Mouse (Mus musculus) liver, embryonic 14.5 days (tissue): ENCODE measurements around the gene Klhl2. TPM values are rescaled to one million over a fixed set of nuclear protein-coding genes. Genes with fewer than 3 reads are reported as not detected.

Source experiments
- ATAC-seq: fragments of 200-750 bp; cut with Nextera tagmentation; 2 replicates; pipeline ENCODE4 v1.8.0; 2017; ENCODE audit warnings: moderate number of reproducible peaks, mild to moderate bottlenecking, moderate library complexity; ENCODE audit not compliant: insufficient read depth
- DNase-seq, 3 experiments: peaks; one replicate each; pipeline ENCODE4 v3.0.0-alpha.2; 2012 to 2013; ENCODE audit warnings: low read depth in 3 of 3, low spot score in 3 of 3
- H3K27ac ChIP-seq: fragments of 300-500 bp; sonication (generic); 2 replicates; pipeline ENCODE4 v1.5.1; 2014; ENCODE audit warnings: moderate library complexity, mild to moderate bottlenecking, control low read depth, inconsistent platforms
- H3K27me3 ChIP-seq: fragments of 300-500 bp; sonication (generic); 2 replicates; pipeline ENCODE4 v1.6.1; 2014; ENCODE audit warnings: mild to moderate bottlenecking, low read length, moderate library complexity; ENCODE audit not compliant: control insufficient read depth, insufficient read depth
- H3K36me3 ChIP-seq: fragments of 300-500 bp; sonication (generic); replicated peaks from 2 replicates; pipeline ENCODE4 v1.6.1; 2014; ENCODE audit warnings: low read depth; ENCODE audit not compliant: control insufficient read depth, insufficient read depth
- H3K4me1 ChIP-seq, 2 experiments: fragments of 200-500 bp in 1 of 2; fragments of 300-500 bp in 1 of 2; sonication (generic) in 1 of 2; replicated peaks; 2 replicates each; pipeline ENCODE4 v1.6.1; 2012 to 2014; ENCODE audit warnings: antibody characterized with exemption in 1 of 2, inconsistent platforms in 1 of 2, low read length in 1 of 2; ENCODE audit not compliant: control insufficient read depth in 2 of 2, insufficient read depth in 2 of 2
- H3K4me2 ChIP-seq: fragments of 300-500 bp; sonication (generic); 2 replicates; pipeline ENCODE4 v1.6.1; 2014; ENCODE audit warnings: low read depth, mild to moderate bottlenecking, control low read depth, moderate library complexity
- H3K4me3 ChIP-seq, 2 experiments: fragments of 200-500 bp in 1 of 2; fragments of 300-500 bp in 1 of 2; sonication (generic) in 1 of 2; 2 replicates each; pipeline ENCODE4 v1.5.1; 2012 to 2014; ENCODE audit warnings: low read depth in 2 of 2, low read length in 2 of 2, mild to moderate bottlenecking in 2 of 2, control low read depth in 1 of 2, inconsistent platforms in 1 of 2, moderate library complexity in 1 of 2; ENCODE audit not compliant: insufficient read depth in 1 of 2
- H3K9ac ChIP-seq: fragments of 300-500 bp; sonication (generic); replicated peaks from 2 replicates; pipeline ENCODE4 v1.6.1; 2014; ENCODE audit warnings: mild to moderate bottlenecking, control low read depth, moderate library complexity
- H3K9me3 ChIP-seq: fragments of 300-500 bp; sonication (generic); 2 replicates; pipeline ENCODE4 v1.6.1; 2016; ENCODE audit warnings: low read length, mixed read lengths; ENCODE audit not compliant: control insufficient read depth
- CTCF ChIP-seq: IDR thresholded peaks from 2 replicates; pipeline ENCODE4 v1.5.1; 2016; ENCODE audit warnings: antibody characterized with exemption, low read depth, control low read depth
- EP300 ChIP-seq: IDR thresholded peaks from 2 replicates; pipeline ENCODE4 v1.6.1; 2016; ENCODE audit warnings: antibody characterized with exemption, low read depth
- WGBS: fragments of 180-500 bp; shearing (Covaris S2); extraction: QIAGEN DNeasy Blood & Tissue Kit; methylation state at CpG from one replicate; pipeline ENCODE4 v1.1.7; 2014; ENCODE audit not compliant: insufficient replicate concordance; 5-methylcytosine and 5-hydroxymethylcytosine counted together
- polyA plus RNA-seq, 2 experiments: library from polyadenylated mRNA; depleted of rRNA in 1 of 2; stranded (reverse) in 1 of 2; unstranded in 1 of 2; fragments of >200 nt; fragmentation: Nextera tagmentation in 1 of 2; extraction: Ambion mirVana in 1 of 2; gene quantifications; 2 replicates each; pipeline versions ENCODE4 v1.2.1 to v1.2.3; 2012 to 2014

The Klhl2 gene
- polyA plus RNA-seq, 2 experiments = 2.7 to 3.4 TPM

GRCm38 (mm10) chr8:64871469-64872165 is 21.8 kb upstream of the Klhl2 start:
- no peak overlapping the region for H3K9ac ChIP-seq
- 37% methylated on average over 12 of the region's 12 CpGs for WGBS
- ATAC-seq = no peak
- no peak overlapping the region for H3K4me2 ChIP-seq
- H3K4me1 ChIP-seq = no peaks in the 10 kb centered on the region
- H3K4me3 ChIP-seq = no peak overlapping the region
- H3K9me3 ChIP-seq = no peaks in the 10 kb centered on the region
- no peaks in the 10 kb centered on the region for H3K27me3 ChIP-seq
- H3K36me3 ChIP-seq = no peaks in the 10 kb centered on the region
- no peak for TF ChIP-seq CTCF
- TF ChIP-seq EP300 = no peak
- H3K27ac ChIP-seq = no peak overlapping the region
- DNase-seq = no peak

GRCm38 (mm10) chr8:64870218-64870617 is 20.4 kb upstream of the Klhl2 start:
- Histone ChIP-seq H3K36me3 (no peaks in the 10 kb centered on the region), H3K4me2 (no peak overlapping the region), H3K9me3 (no peaks in the 10 kb centered on the region), H3K4me3 (no peak overlapping the region), H3K27ac (no peak overlapping the region), H3K4me1 (no peaks in the 10 kb centered on the region), H3K27me3 (no peaks in the 10 kb centered on the region), H3K9ac (no peak overlapping the region)
- WGBS = 25% methylated on average over 2 of the region's 2 CpGs
- TF ChIP-seq CTCF (no peak), EP300 (no peak)
- ATAC-seq (no peak), DNase-seq (no peak)

- H3K9ac ChIP-seq = peak overlapping the region; percentile 31
- H3K4me2 ChIP-seq = peak overlapping the region; percentile 81
- H3K9me3 ChIP-seq = no peaks in the 10 kb centered on the region
- peaks cover 0 to 13% of the 10 kb centered on the region in 2 experiments; a peak in 2 of 4 replicates for H3K4me1 ChIP-seq
- peak overlapping the region; percentile 52 to 63 for H3K4me3 ChIP-seq
- peaks cover 15% of the 10 kb centered on the region for H3K27me3 ChIP-seq
- no peak overlapping the region for H3K27ac ChIP-seq
- TF ChIP-seq EP300 (no peak), CTCF (no peak)
- DNase-seq (no peak), ATAC-seq (peak; percentile 74)
- H3K36me3 ChIP-seq = no peaks in the 10 kb centered on the region
- under 1% methylated on average over 97 of the region's 100 CpGs for WGBS
Observed at GRCm38 (mm10) chr8:64849091-64849896, 523 bp downstream of the Klhl2 start.

GRCm38 (mm10) chr8:64848245-64848785 is 1.5 kb downstream of the Klhl2 start:
- H3K9ac ChIP-seq = no peak overlapping the region
- H3K27ac ChIP-seq = no peak overlapping the region

GRCm38 (mm10) chr8:64847650-64848049 is 2.2 kb downstream of the Klhl2 start:
- DNase-seq (no peak), ATAC-seq (no peak)
- H3K4me1 ChIP-seq = peaks cover 0 to 15% of the 10 kb centered on the region in 2 experiments; a peak in 2 of 4 replicates
- WGBS = 28% methylated on average over 2 of the region's 2 CpGs
- no peak overlapping the region for H3K27ac ChIP-seq
- no peaks in the 10 kb centered on the region for H3K9me3 ChIP-seq
- H3K4me2 ChIP-seq = no peak overlapping the region
- TF ChIP-seq CTCF = no peak
- no peak for TF ChIP-seq EP300
- no peaks in the 10 kb centered on the region for H3K36me3 ChIP-seq
- no peak overlapping the region for H3K4me3 ChIP-seq
- H3K9ac ChIP-seq = no peak overlapping the region
- peaks cover 15% of the 10 kb centered on the region for H3K27me3 ChIP-seq

More at GRCm38 (mm10) chr8:64848245-64848785, 1.5 kb downstream of the Klhl2 start:
- Histone ChIP-seq H3K4me3 (peak overlapping the region in 1 of 2 experiments; percentile 63; a peak in 2 of 4 replicates), H3K4me2 (peak overlapping the region; percentile 81), H3K36me3 (no peaks in the 10 kb centered on the region), H3K9me3 (no peaks in the 10 kb centered on the region), H3K27me3 (peaks cover 15% of the 10 kb centered on the region), H3K4me1 (peaks cover 0 to 15% of the 10 kb centered on the region in 2 experiments; a peak in 2 of 4 replicates)
- no peak for ATAC-seq
- no peak for TF ChIP-seq CTCF
- TF ChIP-seq EP300 = no peak
- no peak for DNase-seq
- WGBS = 16% methylated on average over 8 of the region's 8 CpGs
